Mouse (Mus musculus): ENCODE measurements around the gene Ly86.

- TF ChIP-seq CTCF (IDR thresholded peaks at IDR 0.05; ENCODE audit: insufficient read depth, low read length): no peak
- TF ChIP-seq POLR2A (IDR thresholded peaks at IDR 0.05; ENCODE audit: borderline replicate concordance, extremely low read depth, low read depth, low read length): no peak
Observed at GRCm38 (mm10) chr13:37446699-37447258, 101.8 kb downstream of the Ly86 start.
